Mouse (Mus musculus) thymus, postnatal 0 days (tissue): ENCODE results near the gene Gm28778. TPM values are rescaled to one million over a fixed set of nuclear protein-coding genes. Genes with fewer than 3 reads are reported as not detected.
A peak's percentile ranks its signal among the peaks of the same experiment; 100 is the strongest.
"Not testable (repeated sequence)": the region's sequence is repeated elsewhere in the genome, so short reads cannot be mapped to it uniquely, and the experiment has no call there.

Experiments used
- DNase-seq: peaks from one replicate; pipeline ENCODE4 v3.0.0-alpha.2; 2015; ENCODE audit warnings: low spot score
- polyA plus RNA-seq: library from polyadenylated mRNA; unstranded; fragments of >200 nt; fragmentation: Nextera tagmentation; extraction: Ambion mirVana; gene quantifications from 2 replicates; pipeline ENCODE4 v1.2.1, GENCODE M21; 2015

Gm28778 gene
- polyA plus RNA-seq = not detected in 2 replicates

- DNase-seq = peak; percentile 93
Observed at GRCm38 (mm10) chr1:53296581-53297383, at the start of gene Gm28778, which contains the start of the genes Pms1 and Ormdl1. Gene Gm28778, plus strand, starts transcription at chr1:53297111. Gene Pms1, minus strand, starts transcription at chr1:53297018. Gene Ormdl1, plus strand, starts transcription at chr1:53297095.

- not testable (repeated sequence) for DNase-seq
Observed at GRCm38 (mm10) chr1:53264958-53265612, 31.8 kb upstream of the Gm28778 start.

- DNase-seq = no peak
Observed at GRCm38 (mm10) chr1:53269901-53270300, 27.0 kb upstream of the Gm28778 start.

- peak; percentile 17 for DNase-seq
Observed at GRCm38 (mm10) chr1:53272646-53273045, 24.3 kb upstream of the Gm28778 start.

GRCm38 (mm10) chr1:53291197-53291596 is 5.7 kb upstream of the Gm28778 start:
- DNase-seq = no peak

- DNase-seq = no peak
Observed at GRCm38 (mm10) chr1:53300506-53300905, 3.6 kb downstream of the Gm28778 start.

- DNase-seq = peak; percentile 86
Observed at GRCm38 (mm10) chr1:53312989-53313967, 16.4 kb downstream of the Gm28778 start, which contains the start of gene Osgepl1. Gene Osgepl1, plus strand, starts transcription at chr1:53313624.

- no peak for DNase-seq
Observed at GRCm38 (mm10) chr1:53321662-53322344, 24.9 kb downstream of the Gm28778 start.

GRCm38 (mm10) chr1:53323254-53323653 is 26.3 kb downstream of the Gm28778 start:
- DNase-seq = no peak

- DNase-seq = no peak
Observed at GRCm38 (mm10) chr1:53324277-53324676, 27.4 kb downstream of the Gm28778 start.

GRCm38 (mm10) chr1:53324827-53325494 is 28.1 kb downstream of the Gm28778 start:
- DNase-seq = no peak

GRCm38 (mm10) chr1:53333527-53333926 is 36.6 kb downstream of the Gm28778 start:
- not testable (repeated sequence) for DNase-seq

- no peak for DNase-seq
Observed at GRCm38 (mm10) chr1:53335465-53335864, 38.6 kb downstream of the Gm28778 start.

- DNase-seq = not testable (repeated sequence)
Observed at GRCm38 (mm10) chr1:53337403-53337802, 40.5 kb downstream of the Gm28778 start.

- DNase-seq = no peak
Observed at GRCm38 (mm10) chr1:53341071-53341470, 44.2 kb downstream of the Gm28778 start.

- peak; percentile 99 for DNase-seq
Observed at GRCm38 (mm10) chr1:53352327-53353261, 55.7 kb downstream of the Gm28778 start, which contains the start of the genes Asdurf, Gm28551 and Asnsd1. Gene Asdurf, minus strand, starts transcription at chr1:53352619. Gene Gm28551, minus strand, starts transcription at chr1:53352667. Gene Asnsd1, minus strand, starts transcription at chr1:53352752.

GRCm38 (mm10) chr1:53358988-53359387 is 62.1 kb downstream of the Gm28778 start:
- no peak for DNase-seq
